8 mouse cellular contexts compared by ENCODE assay signal in the genomic region with DNA sequence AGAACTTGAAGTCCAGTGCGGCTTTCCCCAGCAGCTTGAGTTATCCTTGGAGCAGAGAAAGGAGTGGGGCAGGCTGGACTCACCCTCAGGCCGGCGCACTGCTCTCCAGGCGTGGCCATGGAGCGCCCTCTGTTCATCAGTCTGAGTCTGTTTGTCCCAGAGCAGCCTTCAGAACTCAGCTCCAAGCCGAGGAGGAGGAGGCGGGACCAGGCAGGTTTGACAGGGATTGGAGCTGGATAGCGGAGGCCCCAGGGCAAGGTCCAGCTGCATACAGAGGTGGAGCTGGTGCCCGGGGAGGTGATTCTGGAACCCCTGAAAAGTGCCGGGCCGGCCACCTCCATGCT. TPM values are rescaled to one million over a fixed set of nuclear protein-coding genes. Genes with fewer than 3 reads are reported as not detected.
DNase-seq lines count a peak whose midpoint lies in the region; ATAC-seq and TF ChIP-seq lines count a peak whose summit lies in the region.
"Had no signal": no experiment of that assay in that cellular context is flagged by ENCODE, and none has a peak within 500 bp of the region (broad histone marks: within the 10 kb centered on the region; RNA-seq: fewer than 3 reads in every experiment).

A gene (minus strand): TSS at position 158 of the 344 bp plus-strand sequence.

- no peaks in the 10 kb centered on the region for H3K27me3 ChIP-seq in CH12.LX (replicated peaks)
- no peaks in the 10 kb centered on the region for H3K27me3 ChIP-seq in kidney, adult 2 months (replicated peaks; ENCODE audit: control insufficient read depth, insufficient read depth, low read length)
- no peaks in the 10 kb centered on the region for H3K27me3 ChIP-seq in liver, postnatal 0 days (ENCODE audit: insufficient read depth, low read length)

- dilution Hi-C loops in CH12.LX (cut with MboI; ENCODE audit: extremely low pct_ligation_motif_present, extremely low pct_unique_long_range_greater_than_20kb, low sequenced_read_pairs): no loop called here

- H3K79me2 ChIP-seq in CH12.LX (replicated peaks; ENCODE audit: control insufficient read depth, extremely low read depth, insufficient read depth, poor library complexity, severe bottlenecking): peaks cover 15% of the 10 kb centered on the region

- H3K4me3 ChIP-seq in CH12.LX (replicated peaks in 1 of 3; ENCODE audit: low read depth in 2 of 3, low read length in 2 of 3, poor library complexity in 1 of 3) (peak within 1 kb of the TSS; percentile 34 to 67 (median 49)), ES-E14 (ENCODE audit: insufficient read depth in 1 of 2, low read depth in 1 of 2, low read length in 2 of 2, poor library complexity in 1 of 2, severe bottlenecking in 1 of 2) (peak within 1 kb of the TSS; percentile 44 to 46; a peak in 3 of 4 replicates)
- H3K4me3 ChIP-seq in kidney, adult 2 months (ENCODE audit: insufficient read depth, low read depth, low read length): no peak within 1 kb of the TSS; the same call in 1 of the 2 replicates
- H3K4me3 ChIP-seq in liver, postnatal 0 days (ENCODE audit: low read depth, low read length): peak within 1 kb of the TSS; percentile 22
- H3K4me3 ChIP-seq: megakaryocyte, embryonic 14.5 days had no signal

- DNase-seq in CH12.LX (ENCODE audit: extremely low read depth) (no peak), ES-E14 (ENCODE audit: low read depth, low spot score) (no peak)
- DNase-seq in kidney, adult 2 months: peak; percentile 93
- DNase-seq in liver, postnatal 0 days: peak; percentile 74
- DNase-seq in right cerebral cortex, postnatal 36 days (ENCODE audit: low spot score in 2 of 2): no peak
- DNase-seq in spleen, postnatal 36 days (ENCODE audit: low spot score in 2 of 2): no peak
- DNase-seq in left cerebral cortex, adult 9 months (ENCODE audit: low spot score in 2 of 2): no peak

- H3K4me1 ChIP-seq in CH12.LX (ENCODE audit: control insufficient read depth in 1 of 2, insufficient read depth in 2 of 2) (peaks cover 27 to 54% of the 10 kb centered on the region in 2 experiments), ES-E14 (ENCODE audit: control insufficient read depth in 2 of 2, insufficient read depth in 2 of 2, low read length in 2 of 2, poor library complexity in 1 of 2) (peaks cover 0 to 11% of the 10 kb centered on the region in 2 experiments; a peak in 2 of 4 replicates)
- H3K4me1 ChIP-seq in kidney, adult 2 months (ENCODE audit: control insufficient read depth, insufficient read depth, low read length): no peaks in the 10 kb centered on the region
- H3K4me1 ChIP-seq in liver, postnatal 0 days (ENCODE audit: insufficient read depth): peaks cover 26% of the 10 kb centered on the region

- H3K36me3 ChIP-seq in CH12.LX (replicated peaks in 1 of 2; ENCODE audit: control insufficient read depth in 1 of 2, insufficient read depth in 1 of 2, low read length in 1 of 2): peaks cover 0 to 3% of the 10 kb centered on the region in 2 experiments
- H3K36me3 ChIP-seq in ES-E14 (ENCODE audit: control insufficient read depth, insufficient read depth, low read length, poor library complexity, severe bottlenecking): no peaks in the 10 kb centered on the region
- no peaks in the 10 kb centered on the region for H3K36me3 ChIP-seq in kidney, adult 2 months (ENCODE audit: control insufficient read depth, insufficient read depth, low read length)
- H3K36me3 ChIP-seq in liver, postnatal 0 days (replicated peaks; ENCODE audit: insufficient read depth, low read length): 0 out of 2 replicates have a peak, but pooled peaks cover 2% of the 10 kb centered on the region

- 8% methylated on average over 11 of the region's 11 CpGs for WGBS in kidney, adult 2 months
- WGBS in liver, postnatal 0 days (ENCODE audit: insufficient replicate concordance): 26% methylated on average over 11 of the region's 11 CpGs

- H3K4me2 ChIP-seq in CH12.LX (ENCODE audit: insufficient read depth, low read depth, poor library complexity, severe bottlenecking): peak within 1 kb of the TSS; percentile 64
- peak within 1 kb of the TSS; percentile 48 for H3K4me2 ChIP-seq in liver, postnatal 0 days (ENCODE audit: low read depth, low read length)

- in situ Hi-C loops in CH12.LX (cut with MboI; ENCODE audit: low pct_ligation_motif_present, low pct_unique_long_range_greater_than_20kb, low sequenced_read_pairs) (no loop called here), ES-E14 (cut with MboI; ENCODE audit: low sequenced_read_pairs in 2 of 2, unreplicated experiment in 2 of 2) (no loop called here)

- TF ChIP-seq CTCF in CH12.LX (conservative IDR thresholded peaks at IDR 0.05 in 1 of 2, IDR thresholded peaks at IDR 0.05 in 1 of 2; ENCODE audit: low read depth in 2 of 2, low read length in 2 of 2): no peak
- no peak for TF ChIP-seq CTCF in kidney, adult 2 months (conservative IDR thresholded peaks at IDR 0.05; ENCODE audit: insufficient read depth, insufficient read length, low read depth, low read length)
- no peak for TF ChIP-seq CTCF in liver, postnatal 0 days (IDR thresholded peaks at IDR 0.05; ENCODE audit: low read depth)

- ATAC-seq in liver, postnatal 0 days: peak; percentile 77

- no peak for TF ChIP-seq RAD21 in CH12.LX (IDR thresholded peaks at IDR 0.05; ENCODE audit: low read depth, low read length)

- H3K27ac ChIP-seq in CH12.LX (ENCODE audit: insufficient read depth, low read depth) (peak within 1 kb of the TSS; percentile 88), ES-E14 (ENCODE audit: insufficient read depth, low read depth, low read length, poor library complexity, severe bottlenecking) (no peak within 1 kb of the TSS)
- peak within 1 kb of the TSS; percentile 73 for H3K27ac ChIP-seq in kidney, adult 2 months (ENCODE audit: insufficient read depth, low read depth, low read length)
- H3K27ac ChIP-seq in liver, postnatal 0 days (ENCODE audit: low read depth): peak within 1 kb of the TSS; percentile 93

- H3K9ac ChIP-seq in CH12.LX (ENCODE audit: insufficient read depth, low read depth) (peak within 1 kb of the TSS; percentile 46; the same call in 1 of the 2 replicates), ES-E14 (ENCODE audit: insufficient read depth, low read depth, low read length, poor library complexity, severe bottlenecking) (no peak within 1 kb of the TSS)
- H3K9ac ChIP-seq in liver, postnatal 0 days (replicated peaks): peak within 1 kb of the TSS; percentile 51

- TF ChIP-seq EP300 in CH12.LX (IDR thresholded peaks at IDR 0.05; ENCODE audit: low read length): no peak
- 0 out of 2 replicates have a peak, but pooled peaks have one; percentile 11 for TF ChIP-seq EP300 in liver, postnatal 0 days (IDR thresholded peaks at IDR 0.05; ENCODE audit: low read depth)

- TF ChIP-seq POLR2A in CH12.LX (IDR thresholded peaks at IDR 0.05; ENCODE audit: low read depth, low read length): peak; percentile 42; the same call in 1 of the 2 replicates
- peak; percentile 39 for TF ChIP-seq POLR2A in kidney, adult 2 months (IDR thresholded peaks at IDR 0.05; ENCODE audit: low read depth, low read length)

- H3K9me3 ChIP-seq in CH12.LX (replicated peaks; ENCODE audit: low read length) (no peaks in the 10 kb centered on the region), ES-E14 (ENCODE audit: control insufficient read depth, insufficient read depth, low read depth, low read length) (no peaks in the 10 kb centered on the region)
- H3K9me3 ChIP-seq in liver, postnatal 0 days (ENCODE audit: low read length): no peaks in the 10 kb centered on the region
- H3K9me3 ChIP-seq: megakaryocyte, embryonic 14.5 days had no signal

TF ChIP-seq in CH12.LX, 34 proteins besides CTCF, POLR2A, EP300 and RAD21:
- TF ChIP-seq PAX5 (IDR thresholded peaks at IDR 0.05; ENCODE audit: low read length) (no peak), HCFC1 (IDR thresholded peaks at IDR 0.05; ENCODE audit: low read depth, low read length) (no peak), NELFE (IDR thresholded peaks at IDR 0.05; ENCODE audit: low read depth, low read length) (no peak), SIN3A (IDR thresholded peaks at IDR 0.05; ENCODE audit: low read length) (no peak), GABPA (IDR thresholded peaks at IDR 0.05; ENCODE audit: insufficient replicate concordance, low read depth, low read length) (no peak), TBP (conservative IDR thresholded peaks at IDR 0.05; ENCODE audit: low read depth, low read length) (no peak), KAT2A (IDR thresholded peaks at IDR 0.05; ENCODE audit: insufficient replicate concordance, low read length) (no peak), MAFK (IDR thresholded peaks at IDR 0.05; ENCODE audit: insufficient replicate concordance, low read length) (no peak), POLR2AphosphoS2 (IDR thresholded peaks at IDR 0.05; ENCODE audit: low read depth, low read length) (no peak)

TF ChIP-seq in ES-E14, 5 proteins besides CTCF, POLR2A, EP300 and RAD21:
- TF ChIP-seq HCFC1 (IDR thresholded peaks at IDR 0.05; ENCODE audit: borderline replicate concordance, insufficient read depth, low read length): no peak
- TF ChIP-seq ZNF384 (IDR thresholded peaks at IDR 0.05; ENCODE audit: low read depth, low read length): no peak
- no peak for TF ChIP-seq CHD2 (IDR thresholded peaks at IDR 0.05; ENCODE audit: low read depth, low read length)
- TF ChIP-seq MAFK (IDR thresholded peaks at IDR 0.05; ENCODE audit: insufficient read depth, low read depth, low read length): no peak

RNA-seq across cellular contexts. Expression of the gene that starts here (rescaled TPM):
- total RNA-seq in CH12.LX (2012; rRNA removed): 9.0 and 10.5 TPM in 2 replicates
- total RNA-seq in CH12.LX (2014; rRNA removed): 2.2 and 7.8 TPM in 2 replicates
- polyA plus RNA-seq in CH12.LX (2012; ENCODE audit: insufficient read length, low read depth): 6.4 and 7.4 TPM in 2 replicates
- total RNA-seq in ES-E14 (2012; rRNA removed): 4.7 and 7.1 TPM in 2 replicates
- 13.2 and 21.1 TPM in 2 replicates for polyA plus RNA-seq in kidney, adult 2 months (2012; rRNA removed)
- 9.9 and 10.8 TPM in 2 replicates for polyA plus RNA-seq in liver, postnatal 0 days (2015; fragmentation: Nextera tagmentation; extraction: Ambion mirVana)

Comparison
In these comparisons a context has a peak if more than half of its experiments do, and no peak if none do; other contexts are left out.
1. DNase-seq: peak in kidney, adult 2 months (single experiment) and liver, postnatal 0 days (single experiment); none in CH12.LX (single experiment), ES-E14 (single experiment), right cerebral cortex, postnatal 36 days (0 of 2), spleen, postnatal 36 days (0 of 2) and left cerebral cortex, adult 9 months (0 of 2).